Mouse (Mus musculus): Measurements from ENCODE around the gene Zfyve27. TPM values are rescaled to one million over a fixed set of nuclear protein-coding genes. Genes with fewer than 3 reads are reported as not detected.

Zfyve27 gene
- polyA plus RNA-seq, 1 experiment from 2014 or later: 23.7 TPM

- no peaks in the 10 kb centered on the region for H3K4me1 ChIP-seq (ENCODE audit: control insufficient read depth, insufficient read depth, low read length)
- WGBS: 82% methylated on average over 10 of the region's 10 CpGs
- H3K36me3 ChIP-seq (ENCODE audit: control insufficient read depth, insufficient read depth, low read length): no peaks in the 10 kb centered on the region
- no peaks in the 10 kb centered on the region for H3K9me3 ChIP-seq (ENCODE audit: control insufficient read depth, low read length)
- no peak overlapping the region for H3K4me2 ChIP-seq (ENCODE audit: low read depth)
- no peak for ATAC-seq (ENCODE audit: insufficient read depth, low FRiP score, low TSS enrichment)
- H3K27ac ChIP-seq (ENCODE audit: low read depth, low read length): 0 out of 2 replicates have a peak overlapping the region, but pooled peaks have one; percentile 8
- no peaks in the 10 kb centered on the region for H3K27me3 ChIP-seq (ENCODE audit: control insufficient read depth, insufficient read depth, low read length)
- H3K9ac ChIP-seq (ENCODE audit: low read length): no peak overlapping the region
- no peak overlapping the region for H3K4me3 ChIP-seq (ENCODE audit: low read depth, low read length)
- DNase-seq (ENCODE audit: low spot score): no peak
Observed at GRCm38 (mm10) chr19:42226451-42226850, 62.7 kb downstream of the Zfyve27 start.

GRCm38 (mm10) chr19:42229499-42230287 is 65.9 kb downstream of the Zfyve27 start:
- Histone ChIP-seq H3K4me1 (ENCODE audit: control insufficient read depth, insufficient read depth, low read length) (no peaks in the 10 kb centered on the region), H3K27ac (ENCODE audit: low read depth, low read length) (no peak overlapping the region), H3K4me2 (ENCODE audit: low read depth) (no peak overlapping the region), H3K36me3 (ENCODE audit: control insufficient read depth, insufficient read depth, low read length) (no peaks in the 10 kb centered on the region), H3K27me3 (ENCODE audit: control insufficient read depth, insufficient read depth, low read length) (no peaks in the 10 kb centered on the region), H3K4me3 (ENCODE audit: low read depth, low read length) (no peak overlapping the region), H3K9ac (ENCODE audit: low read length) (no peak overlapping the region), H3K9me3 (ENCODE audit: control insufficient read depth, low read length) (no peaks in the 10 kb centered on the region)
- no peak for DNase-seq (ENCODE audit: low spot score)
- 74% methylated on average over 17 of the region's 17 CpGs for WGBS
- no peak for ATAC-seq (ENCODE audit: insufficient read depth, low FRiP score, low TSS enrichment)

- Histone ChIP-seq H3K36me3 (ENCODE audit: control insufficient read depth, insufficient read depth, low read length) (no peaks in the 10 kb centered on the region), H3K9ac (ENCODE audit: low read length) (no peak overlapping the region), H3K4me1 (ENCODE audit: control insufficient read depth, insufficient read depth, low read length) (no peaks in the 10 kb centered on the region), H3K27me3 (ENCODE audit: control insufficient read depth, insufficient read depth, low read length) (no peaks in the 10 kb centered on the region), H3K4me3 (ENCODE audit: low read depth, low read length) (no peak overlapping the region), H3K4me2 (ENCODE audit: low read depth) (no peak overlapping the region), H3K27ac (ENCODE audit: low read depth, low read length) (no peak overlapping the region), H3K9me3 (ENCODE audit: control insufficient read depth, low read length) (no peaks in the 10 kb centered on the region)
- WGBS: 72% methylated on average over 5 of the region's 5 CpGs
- ATAC-seq (ENCODE audit: insufficient read depth, low FRiP score, low TSS enrichment): no peak
- DNase-seq (ENCODE audit: low spot score): no peak
Observed at GRCm38 (mm10) chr19:42230288-42230568, 66.5 kb downstream of the Zfyve27 start.

- Histone ChIP-seq H3K9ac (ENCODE audit: low read length) (no peak overlapping the region), H3K27me3 (ENCODE audit: control insufficient read depth, insufficient read depth, low read length) (no peaks in the 10 kb centered on the region), H3K9me3 (ENCODE audit: control insufficient read depth, low read length) (no peaks in the 10 kb centered on the region), H3K4me3 (ENCODE audit: low read depth, low read length) (no peak overlapping the region), H3K27ac (ENCODE audit: low read depth, low read length) (no peak overlapping the region), H3K4me1 (ENCODE audit: control insufficient read depth, insufficient read depth, low read length) (no peaks in the 10 kb centered on the region), H3K36me3 (ENCODE audit: control insufficient read depth, insufficient read depth, low read length) (no peaks in the 10 kb centered on the region), H3K4me2 (ENCODE audit: low read depth) (no peak overlapping the region)
- 90% methylated on average over 13 of the region's 13 CpGs for WGBS
- DNase-seq (ENCODE audit: low spot score): no peak
- no peak for ATAC-seq (ENCODE audit: insufficient read depth, low FRiP score, low TSS enrichment)
Observed at GRCm38 (mm10) chr19:42230986-42231385, 67.2 kb downstream of the Zfyve27 start.

GRCm38 (mm10) chr19:42237602-42238340 is 74.0 kb downstream of the Zfyve27 start:
- no peak overlapping the region for H3K4me3 ChIP-seq (ENCODE audit: low read depth, low read length)
- H3K27me3 ChIP-seq (ENCODE audit: control insufficient read depth, insufficient read depth, low read length): no peaks in the 10 kb centered on the region
- H3K4me2 ChIP-seq (ENCODE audit: low read depth): no peak overlapping the region
- H3K27ac ChIP-seq (ENCODE audit: low read depth, low read length): peak overlapping the region; percentile 49; the same call in 1 of the 2 replicates
- no peak overlapping the region for H3K9ac ChIP-seq (ENCODE audit: low read length)
- WGBS: 14% methylated on average over 4 of the region's 4 CpGs
- H3K9me3 ChIP-seq (ENCODE audit: control insufficient read depth, low read length): no peaks in the 10 kb centered on the region
- no peaks in the 10 kb centered on the region for H3K4me1 ChIP-seq (ENCODE audit: control insufficient read depth, insufficient read depth, low read length)
- no peak for DNase-seq (ENCODE audit: low spot score)
- no peaks in the 10 kb centered on the region for H3K36me3 ChIP-seq (ENCODE audit: control insufficient read depth, insufficient read depth, low read length)
- ATAC-seq (ENCODE audit: insufficient read depth, low FRiP score, low TSS enrichment): no peak

GRCm38 (mm10) chr19:42238341-42238715 is 74.6 kb downstream of the Zfyve27 start:
- H3K4me3 ChIP-seq (ENCODE audit: low read depth, low read length): no peak overlapping the region
- 66% methylated on average over 7 of the region's 7 CpGs for WGBS
- no peak overlapping the region for H3K4me2 ChIP-seq (ENCODE audit: low read depth)
- H3K9ac ChIP-seq (ENCODE audit: low read length): no peak overlapping the region
- H3K9me3 ChIP-seq (ENCODE audit: control insufficient read depth, low read length): no peaks in the 10 kb centered on the region
- ATAC-seq (ENCODE audit: insufficient read depth, low FRiP score, low TSS enrichment): no peak
- no peak overlapping the region for H3K27ac ChIP-seq (ENCODE audit: low read depth, low read length)
- DNase-seq (ENCODE audit: low spot score): no peak
- H3K27me3 ChIP-seq (ENCODE audit: control insufficient read depth, insufficient read depth, low read length): no peaks in the 10 kb centered on the region
- H3K36me3 ChIP-seq (ENCODE audit: control insufficient read depth, insufficient read depth, low read length): no peaks in the 10 kb centered on the region
- no peaks in the 10 kb centered on the region for H3K4me1 ChIP-seq (ENCODE audit: control insufficient read depth, insufficient read depth, low read length)

- Histone ChIP-seq H3K4me3 (ENCODE audit: low read depth, low read length) (no peak overlapping the region), H3K36me3 (ENCODE audit: control insufficient read depth, insufficient read depth, low read length) (no peaks in the 10 kb centered on the region), H3K27ac (ENCODE audit: low read depth, low read length) (no peak overlapping the region), H3K4me2 (ENCODE audit: low read depth) (no peak overlapping the region), H3K9ac (ENCODE audit: low read length) (no peak overlapping the region), H3K27me3 (ENCODE audit: control insufficient read depth, insufficient read depth, low read length) (no peaks in the 10 kb centered on the region), H3K9me3 (ENCODE audit: control insufficient read depth, low read length) (no peaks in the 10 kb centered on the region), H3K4me1 (ENCODE audit: control insufficient read depth, insufficient read depth, low read length) (no peaks in the 10 kb centered on the region)
- WGBS: 66% methylated on average over 8 of the region's 8 CpGs
- ATAC-seq (ENCODE audit: insufficient read depth, low FRiP score, low TSS enrichment): no peak
- no peak for DNase-seq (ENCODE audit: low spot score)
Observed at GRCm38 (mm10) chr19:42240881-42241280, 77.1 kb downstream of the Zfyve27 start.

- no peaks in the 10 kb centered on the region for H3K4me1 ChIP-seq (ENCODE audit: control insufficient read depth, insufficient read depth, low read length)
- 71% methylated on average over 3 of the region's 3 CpGs for WGBS
- no peak overlapping the region for H3K9ac ChIP-seq (ENCODE audit: low read length)
- H3K4me3 ChIP-seq (ENCODE audit: low read depth, low read length): no peak overlapping the region
- H3K27ac ChIP-seq (ENCODE audit: low read depth, low read length): no peak overlapping the region
- H3K36me3 ChIP-seq (ENCODE audit: control insufficient read depth, insufficient read depth, low read length): no peaks in the 10 kb centered on the region
- no peaks in the 10 kb centered on the region for H3K27me3 ChIP-seq (ENCODE audit: control insufficient read depth, insufficient read depth, low read length)
- no peaks in the 10 kb centered on the region for H3K9me3 ChIP-seq (ENCODE audit: control insufficient read depth, low read length)
- ATAC-seq (ENCODE audit: insufficient read depth, low FRiP score, low TSS enrichment) (no peak), DNase-seq (ENCODE audit: low spot score) (no peak)
- H3K4me2 ChIP-seq (ENCODE audit: low read depth): no peak overlapping the region
Observed at GRCm38 (mm10) chr19:42243401-42243800, 79.7 kb downstream of the Zfyve27 start.

All from neural tube, embryonic 11.5 days (tissue).